Mouse (Mus musculus) bone marrow, adult 2 months (tissue): ENCODE data around the gene Ank2. TPM values are rescaled to one million over a fixed set of nuclear protein-coding genes. Genes with fewer than 3 reads are reported as not detected.

ENCODE experiments used
- H3K27ac ChIP-seq: fragments of 200-500 bp; 2 replicates; pipeline ENCODE4 v1.5.1; 2012; ENCODE audit warnings: low read depth, mild to moderate bottlenecking, control low read depth, inconsistent platforms, low read length; ENCODE audit not compliant: control insufficient read depth, poor library complexity, insufficient read depth
- H3K4me1 ChIP-seq: fragments of 200-500 bp; 2 replicates; pipeline ENCODE4 v1.6.1; 2011; ENCODE audit warnings: low read length; ENCODE audit not compliant: control insufficient read depth, insufficient read depth
- H3K4me3 ChIP-seq: fragments of 200-500 bp; replicated peaks from 2 replicates; pipeline ENCODE3; 2011; ENCODE audit warnings: mild to moderate bottlenecking, low read depth, low read length, control low read depth; ENCODE audit not compliant: control insufficient read depth
- CTCF ChIP-seq: fragments of 200-500 bp; IDR thresholded peaks from 2 replicates; pipeline ENCODE4 v1.5.1; 2011; ENCODE audit warnings: low read length, control low read depth; ENCODE audit not compliant: control insufficient read depth, insufficient read depth
- POLR2A ChIP-seq: fragments of 200-500 bp; IDR thresholded peaks from 2 replicates; pipeline ENCODE4 v1.6.1; 2011; ENCODE audit warnings: low read depth, mild to moderate bottlenecking, control low read depth, low read length, borderline replicate concordance; ENCODE audit not compliant: control insufficient read depth
- WGBS: fragments of 180-500 bp; shearing (Covaris S2); methylation state at CpG from one replicate; pipeline ENCODE4 v1.1.7; 2018; 5-methylcytosine and 5-hydroxymethylcytosine counted together
- polyA plus RNA-seq: library from polyadenylated mRNA; stranded (reverse); fragments of >200 nt; gene quantifications from 2 replicates; pipeline ENCODE4 v1.2.4, GENCODE M21; 2011; ENCODE audit warnings: low replicate concordance; ENCODE audit not compliant: missing spikeins, insufficient read depth, insufficient read length

Gene Ank2
- polyA plus RNA-seq, 1 experiment = 5.5 TPM

GRCm38 (mm10) chr3:127035540-127035939, 463.6 kb downstream of the Ank2 start:
- WGBS = 82% methylated on average over 12 of the region's 12 CpGs
- Histone ChIP-seq H3K4me3 (no peak overlapping the region), H3K27ac (no peak overlapping the region), H3K4me1 (no peaks in the 10 kb centered on the region; the same call in 1 of the 2 replicates)
- no peak for TF ChIP-seq CTCF

GRCm38 (mm10) chr3:127034983-127035382, 464.2 kb downstream of the Ank2 start:
- WGBS = 75% methylated on average over 3 of the region's 3 CpGs
- no peaks in the 10 kb centered on the region; the same call in 1 of the 2 replicates for H3K4me1 ChIP-seq
- no peak for TF ChIP-seq CTCF
- TF ChIP-seq POLR2A = no peak

GRCm38 (mm10) chr3:127023992-127024391, 475.2 kb downstream of the Ank2 start:
- no peaks in the 10 kb centered on the region for H3K4me1 ChIP-seq
- no peak overlapping the region for H3K4me3 ChIP-seq
- TF ChIP-seq CTCF = no peak
- no peak for TF ChIP-seq POLR2A
- no peak overlapping the region for H3K27ac ChIP-seq
- WGBS = 61% methylated on average over 4 of the region's 4 CpGs

More at GRCm38 (mm10) chr3:127034983-127035382, 464.2 kb downstream of the Ank2 start:
- no peak overlapping the region for H3K27ac ChIP-seq
- no peak overlapping the region for H3K4me3 ChIP-seq

- no peak for TF ChIP-seq POLR2A
- no peak for TF ChIP-seq CTCF
- no peaks in the 10 kb centered on the region for H3K4me1 ChIP-seq
- WGBS = 2% methylated on average over 1 of the region's 1 CpGs
- H3K4me3 ChIP-seq = no peak overlapping the region
- no peak overlapping the region for H3K27ac ChIP-seq
Measured at GRCm38 (mm10) chr3:127020167-127020566, 479.0 kb downstream of the Ank2 start.

- 51% methylated on average over 3 of the region's 3 CpGs for WGBS
- no peak for TF ChIP-seq CTCF
- no peak for TF ChIP-seq POLR2A
- Histone ChIP-seq H3K27ac (no peak overlapping the region), H3K4me3 (no peak overlapping the region), H3K4me1 (no peaks in the 10 kb centered on the region)
Measured at GRCm38 (mm10) chr3:127019728-127020127, 479.4 kb downstream of the Ank2 start.

GRCm38 (mm10) chr3:127019109-127019508, 480.0 kb downstream of the Ank2 start:
- Histone ChIP-seq H3K4me3 (no peak overlapping the region), H3K27ac (no peak overlapping the region), H3K4me1 (no peaks in the 10 kb centered on the region)
- 14% methylated on average over 6 of the region's 6 CpGs for whole genome bisulfite sequencing
- no peak for TF ChIP-seq POLR2A
- TF ChIP-seq CTCF = no peak

GRCm38 (mm10) chr3:127017523-127017922, 481.6 kb downstream of the Ank2 start:
- Histone ChIP-seq H3K27ac (no peak overlapping the region), H3K4me1 (no peaks in the 10 kb centered on the region), H3K4me3 (no peak overlapping the region)
- TF ChIP-seq POLR2A = no peak
- no peak for TF ChIP-seq CTCF
- 79% methylated on average over 3 of the region's 3 CpGs for WGBS

GRCm38 (mm10) chr3:127015596-127015995, 483.6 kb downstream of the Ank2 start:
- Histone ChIP-seq H3K4me3 (no peak overlapping the region), H3K27ac (no peak overlapping the region), H3K4me1 (no peaks in the 10 kb centered on the region)
- WGBS = 78% methylated on average over 6 of the region's 6 CpGs
- no peak for TF ChIP-seq POLR2A

GRCm38 (mm10) chr3:127015175-127015574, 484.0 kb downstream of the Ank2 start:
- Histone ChIP-seq H3K27ac (no peak overlapping the region), H3K4me3 (no peak overlapping the region), H3K4me1 (no peaks in the 10 kb centered on the region)
- WGBS = 69% methylated on average over 6 of the region's 6 CpGs
- no peak for TF ChIP-seq POLR2A
- no peak for TF ChIP-seq CTCF
